23 mouse cellular contexts compared by ENCODE assay signal in the genomic region with DNA sequence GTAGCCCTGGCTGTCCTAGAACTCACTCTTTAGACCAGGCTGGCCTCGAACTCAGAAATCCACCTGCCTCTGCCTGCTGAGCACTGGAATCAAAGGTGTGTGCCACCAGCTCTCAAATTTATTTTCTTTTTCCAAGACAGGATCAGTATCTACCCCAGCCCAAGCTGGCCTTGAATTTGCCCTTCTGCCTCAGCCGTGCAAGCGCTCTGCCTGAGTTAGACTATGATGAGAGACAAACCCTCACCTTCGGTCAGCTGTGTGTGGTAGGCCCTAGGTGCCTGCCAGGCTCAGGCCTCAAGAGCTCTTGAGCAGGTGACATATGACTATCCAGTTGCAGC. TPM values are rescaled to one million over a fixed set of nuclear protein-coding genes. Genes with fewer than 3 reads are reported as not detected.
DNase-seq lines count a peak whose midpoint lies in the region; TF ChIP-seq lines count a peak whose summit lies in the region.
"Had no signal": no experiment of that assay in that cellular context is flagged by ENCODE, and none has a peak within 500 bp of the region (broad histone marks: within the 10 kb centered on the region; RNA-seq: fewer than 3 reads in every experiment).

No protein-coding gene starts in this region.

- peaks cover 15% of the 10 kb centered on the region; the same call in 1 of the 2 replicates for H3K36me3 ChIP-seq in kidney, adult 2 months (ENCODE audit: control insufficient read depth, insufficient read depth, low read length)
- peaks cover 29% of the 10 kb centered on the region for H3K36me3 ChIP-seq in thymus, adult 2 months (ENCODE audit: control insufficient read depth, insufficient read depth, low read length)
- H3K36me3 ChIP-seq: neural tube, embryonic 12.5 days had no signal

- H3K4me1 ChIP-seq in kidney, adult 2 months (ENCODE audit: control insufficient read depth, insufficient read depth, low read length) = peaks cover 18% of the 10 kb centered on the region
- peaks cover 34% of the 10 kb centered on the region for H3K4me1 ChIP-seq in thymus, adult 2 months (replicated peaks; ENCODE audit: control insufficient read depth, insufficient read depth, low read length)

- TF ChIP-seq POLR2A in kidney, adult 2 months (IDR thresholded peaks at IDR 0.05; ENCODE audit: low read depth, low read length) = no peak
- TF ChIP-seq POLR2A in thymus, adult 2 months (IDR thresholded peaks at IDR 0.05; ENCODE audit: control insufficient read depth, extremely low read depth, insufficient read depth, low read length, poor library complexity) = no peak

- H3K27ac ChIP-seq in kidney, adult 2 months (ENCODE audit: insufficient read depth, low read depth, low read length) = peak overlapping the region; percentile 43
- H3K27ac ChIP-seq in thymus, adult 2 months (ENCODE audit: control insufficient read depth, insufficient read depth, low read length) = peak overlapping the region; percentile 94
- H3K27ac ChIP-seq: heart, embryonic 10.5 days; hindbrain, embryonic 12.5 days; limb, embryonic 10.5 days; neural tube, embryonic 12.5 days; stomach, postnatal 0 days had no signal

- WGBS in kidney, adult 2 months = 65% methylated on average over 4 of the region's 4 CpGs
- WGBS in thymus, adult 2 months = 74% methylated on average over 4 of the region's 4 CpGs

- DNase-seq in adrenal gland, adult 2 months = peak; percentile 51
- no peak for DNase-seq in adrenal gland, adult 18-20 months (ENCODE audit: low spot score in 2 of 2)
- DNase-seq in kidney, adult 2 months = no peak
- no peak for DNase-seq in kidney, adult 11 months
- no peak for DNase-seq in thymus, adult 2 months
- no peak for DNase-seq in thymus, adult 18-20 months
- DNase-seq in naive thymus-derived CD4-positive, alpha-beta T cell, adult 2 months (ENCODE audit: low read depth) = peak; percentile 25
- no peak for DNase-seq in cerebellum, adult 11 months
- DNase-seq: adrenal gland, adult 8-10 months; cerebellum, adult 9-11 months; gastrocnemius, postnatal 25 days; kidney, postnatal 14 days; right cerebral cortex, postnatal 14 days had no signal

- TF ChIP-seq CTCF in kidney, adult 2 months (conservative IDR thresholded peaks at IDR 0.05; ENCODE audit: insufficient read depth, insufficient read length, low read depth, low read length) = no peak
- no peak for TF ChIP-seq CTCF in thymus, adult 2 months (IDR thresholded peaks at IDR 0.05; ENCODE audit: borderline replicate concordance, control insufficient read depth, extremely low read depth, insufficient read depth, low read length, poor library complexity)

- no peak overlapping the region for H3K4me3 ChIP-seq in kidney, adult 2 months (ENCODE audit: insufficient read depth, low read depth, low read length)
- H3K4me3 ChIP-seq in thymus, adult 2 months (ENCODE audit: control insufficient read depth, insufficient read depth, low read length) = no peak overlapping the region
- H3K4me3 ChIP-seq: embryonic facial prominence, embryonic 13.5 days; hindbrain, embryonic 12.5 days; limb, embryonic 10.5 days; neural tube, embryonic 12.5 days had no signal

- H3K27me3 ChIP-seq in kidney, adult 2 months (replicated peaks; ENCODE audit: control insufficient read depth, insufficient read depth, low read length) = no peaks in the 10 kb centered on the region
- no peaks in the 10 kb centered on the region for H3K27me3 ChIP-seq in thymus, adult 2 months (ENCODE audit: control insufficient read depth, insufficient read depth, low read length)
- H3K27me3 ChIP-seq: embryonic facial prominence, embryonic 13.5 days; hindbrain, embryonic 12.5 days; neural tube, embryonic 12.5 days had no signal

RNA-seq across cellular contexts. Expression of a gene that starts 5.5 kb away (rescaled TPM):
- total RNA-seq in adrenal gland, adult 2 months (2021) = 100 to 1,000 TPM in 1 of 2 experiments, 10 to 100 TPM in 1; 97.4 to 113 TPM
- polyA plus RNA-seq in adrenal gland, adult 2 months (2012; rRNA removed) = 37.3 and 41.7 TPM in 2 replicates
- total RNA-seq in adrenal gland, adult 18-20 months (2021) = 100 to 1,000 TPM; 109 to 110 TPM
- polyA plus RNA-seq in kidney, adult 2 months (2012; rRNA removed) = 65.8 and 71.1 TPM in 2 replicates
- polyA plus RNA-seq in thymus, adult 2 months (2012; rRNA removed) = 78.4 and 83.9 TPM in 2 replicates

RNA-seq across cellular contexts. Expression of a gene that starts 21.1 kb away (rescaled TPM):
- total RNA-seq in adrenal gland, adult 2 months (2021) = 1 to 10 TPM; 1.1 to 3.4 TPM
- polyA plus RNA-seq in adrenal gland, adult 2 months (2012; rRNA removed) = 0.46 TPM in 1 of 2 replicates, not detected in the other
- total RNA-seq in adrenal gland, adult 18-20 months (2021) = 1 to 10 TPM; 1.1 to 2.4 TPM
- polyA plus RNA-seq in kidney, adult 2 months (2012; rRNA removed) = 0.80 and 0.88 TPM in 2 replicates
- polyA plus RNA-seq in thymus, adult 2 months (2012; rRNA removed) = 0.16 and 0.37 TPM in 2 replicates
- total RNA-seq: gastrocnemius, postnatal 25 days; layer of hippocampus, adult 8-10 months; left cerebral cortex, adult 18-20 months had no signal
- polyA plus RNA-seq: embryonic facial prominence, embryonic 13.5 days; heart, embryonic 10.5 days; hindbrain, embryonic 12.5 days; intestine, embryonic 14.5 days; limb, embryonic 10.5 days; lung, embryonic 14.5 days; neural tube, embryonic 12.5 days had no signal

Comparison
In these comparisons a context has a peak if more than half of its experiments do, and no peak if none do; other contexts are left out.
1. DNase-seq: peak in adrenal gland, adult 2 months (single experiment) and naive thymus-derived CD4-positive, alpha-beta T cell, adult 2 months (single experiment); none in adrenal gland, adult 18-20 months (0 of 2), kidney, adult 2 months (single experiment), kidney, adult 11 months (single experiment), thymus, adult 2 months (single experiment), thymus, adult 18-20 months (0 of 2) and cerebellum, adult 11 months (single experiment).